Mouse (Mus musculus): ENCODE data around the gene Flnc. TPM values are rescaled to one million over a fixed set of nuclear protein-coding genes. Genes with fewer than 3 reads are reported as not detected.

The Flnc gene
- polyA plus RNA-seq, 1 experiment from 2014 or later: 10.1 TPM

DNA sequence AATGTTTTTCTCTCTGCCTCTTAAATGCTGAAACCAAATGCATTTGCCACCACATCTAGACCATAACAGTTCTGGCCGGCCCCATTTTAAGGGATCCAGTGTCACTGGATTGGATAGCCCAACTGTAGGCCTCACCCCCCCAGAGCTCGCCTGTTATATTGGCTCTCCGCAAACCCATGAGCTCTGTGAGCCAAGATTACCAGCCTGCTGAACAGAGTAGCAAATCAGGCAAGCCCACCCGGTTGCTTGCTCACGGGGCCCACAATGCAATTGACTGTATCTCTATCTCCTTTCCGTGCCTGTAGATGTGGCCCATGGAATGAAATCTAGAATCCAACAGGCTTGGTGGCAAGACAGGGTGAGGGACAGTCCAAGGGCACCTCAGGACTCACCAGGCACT is 67.8 kb downstream of the Flnc start:
- DNase-seq: no peak
- Histone ChIP-seq H3K4me3 (ENCODE audit: low read depth, low read length) (no peak overlapping the region), H3K4me1 (ENCODE audit: insufficient read depth) (no peaks in the 10 kb centered on the region), H3K4me2 (no peak overlapping the region), H3K27me3 (ENCODE audit: insufficient read depth, low read length) (peaks cover 8% of the 10 kb centered on the region; the same call in 1 of the 2 replicates), H3K9me3 (ENCODE audit: low read depth, low read length) (no peaks in the 10 kb centered on the region), H3K36me3 (ENCODE audit: insufficient read depth) (peaks cover 11% of the 10 kb centered on the region; the same call in 1 of the 2 replicates), H3K27ac (ENCODE audit: low read depth) (no peak overlapping the region), H3K9ac (no peak overlapping the region)
- no peak for TF ChIP-seq CTCF (IDR thresholded peaks at IDR 0.05; ENCODE audit: low read depth)
- 89% methylated on average over 6 of the region's 6 CpGs for WGBS
- no peak for ATAC-seq (ENCODE audit: insufficient read depth)

DNA sequence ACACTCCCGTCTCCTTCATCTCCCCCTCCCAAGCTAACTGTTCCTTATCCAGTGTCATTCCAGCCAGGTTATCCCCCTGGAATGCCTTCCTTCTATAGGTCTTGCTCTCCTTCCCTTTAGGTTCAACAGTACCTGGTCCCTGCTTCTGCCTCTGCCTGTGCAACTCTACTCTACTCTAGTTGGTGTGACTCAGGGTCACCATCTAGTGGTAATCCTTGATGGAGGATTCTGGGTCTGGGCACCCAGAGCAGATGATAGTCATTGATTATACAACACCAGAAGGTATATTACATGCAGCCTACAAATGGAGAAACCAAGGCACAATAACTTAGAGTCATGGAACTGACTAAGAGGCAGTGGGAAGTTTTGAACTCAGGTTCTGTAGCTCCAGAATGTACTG is 68.5 kb downstream of the Flnc start:
- no peak for DNase-seq
- H3K4me1 ChIP-seq (ENCODE audit: insufficient read depth): no peaks in the 10 kb centered on the region
- no peak overlapping the region for H3K27ac ChIP-seq (ENCODE audit: low read depth)
- peaks cover 11% of the 10 kb centered on the region; the same call in 1 of the 2 replicates for H3K36me3 ChIP-seq (ENCODE audit: insufficient read depth)
- H3K4me2 ChIP-seq: no peak overlapping the region
- no peaks in the 10 kb centered on the region for H3K9me3 ChIP-seq (ENCODE audit: low read depth, low read length)
- TF ChIP-seq CTCF (IDR thresholded peaks at IDR 0.05; ENCODE audit: low read depth): peak; percentile 30; the same call in 1 of the 2 replicates
- no peak overlapping the region for H3K9ac ChIP-seq
- WGBS: 74% methylated on average over 1 of the region's 1 CpGs
- 0 out of 2 replicates have a peak, but pooled peaks cover 2% of the 10 kb centered on the region for H3K27me3 ChIP-seq (ENCODE audit: insufficient read depth, low read length)
- ATAC-seq (ENCODE audit: insufficient read depth): no peak
- H3K4me3 ChIP-seq (ENCODE audit: low read depth, low read length): no peak overlapping the region

DNA sequence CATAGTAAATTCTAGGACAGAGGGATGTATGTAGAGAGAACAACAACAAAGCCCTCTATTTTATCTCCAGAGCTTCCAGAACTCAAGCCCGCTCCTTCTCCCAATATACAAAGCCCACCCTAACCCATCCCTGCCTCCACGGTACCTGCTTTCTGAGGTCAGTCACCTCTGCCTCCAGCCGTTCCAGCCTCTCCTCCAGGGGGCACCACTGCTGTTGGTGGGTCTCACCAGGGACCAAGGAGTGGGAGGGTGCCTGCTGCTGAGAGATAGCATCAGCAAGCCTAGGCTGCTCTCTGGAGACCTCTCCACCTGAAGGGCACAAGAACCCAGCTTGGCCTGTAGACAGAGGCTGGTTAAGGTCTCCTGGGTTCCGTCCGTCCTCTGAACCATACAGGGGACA is 72.4 kb downstream of the Flnc start:
- no peak for ATAC-seq (ENCODE audit: insufficient read depth)
- no peaks in the 10 kb centered on the region for H3K27me3 ChIP-seq (ENCODE audit: insufficient read depth, low read length)
- H3K4me3 ChIP-seq (ENCODE audit: low read depth, low read length): no peak overlapping the region
- no peak overlapping the region for H3K4me2 ChIP-seq
- 82% methylated on average over 5 of the region's 5 CpGs for WGBS
- no peak overlapping the region for H3K27ac ChIP-seq (ENCODE audit: low read depth)
- no peak for DNase-seq
- no peaks in the 10 kb centered on the region for H3K9me3 ChIP-seq (ENCODE audit: low read depth, low read length)
- H3K4me1 ChIP-seq (ENCODE audit: insufficient read depth): no peaks in the 10 kb centered on the region; the same call in 1 of the 2 replicates
- peaks cover 3% of the 10 kb centered on the region; the same call in 1 of the 2 replicates for H3K36me3 ChIP-seq (ENCODE audit: insufficient read depth)
- no peak overlapping the region for H3K9ac ChIP-seq
- TF ChIP-seq CTCF (IDR thresholded peaks at IDR 0.05; ENCODE audit: low read depth): 0 out of 2 replicates have a peak, but pooled peaks have one; percentile 11

DNA sequence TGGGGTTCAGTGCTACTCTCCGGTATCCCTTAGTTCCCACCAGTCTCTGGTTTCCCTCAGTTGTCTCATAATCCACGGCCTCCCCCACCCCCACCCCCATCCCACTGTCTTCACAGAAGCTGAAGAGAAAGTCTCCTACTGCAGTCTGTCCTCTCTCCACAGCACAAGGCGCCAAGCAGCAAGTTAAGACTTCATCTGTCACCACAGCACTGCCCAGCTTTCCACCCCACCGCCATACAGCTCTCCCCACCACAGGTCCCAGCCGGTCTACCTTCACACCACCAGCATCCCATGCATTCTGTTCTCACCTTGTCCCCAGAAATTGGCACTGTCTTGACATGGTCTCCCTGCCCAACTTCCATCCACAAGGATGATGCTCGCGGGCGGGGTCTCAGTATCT is 73.8 kb downstream of the Flnc start:
- H3K4me1 ChIP-seq (ENCODE audit: insufficient read depth): no peaks in the 10 kb centered on the region; the same call in 1 of the 2 replicates
- H3K27me3 ChIP-seq (ENCODE audit: insufficient read depth, low read length): no peaks in the 10 kb centered on the region
- peaks cover 3% of the 10 kb centered on the region; the same call in 1 of the 2 replicates for H3K36me3 ChIP-seq (ENCODE audit: insufficient read depth)
- no peak for TF ChIP-seq CTCF (IDR thresholded peaks at IDR 0.05; ENCODE audit: low read depth)
- H3K9me3 ChIP-seq (ENCODE audit: low read depth, low read length): no peaks in the 10 kb centered on the region
- no peak overlapping the region for H3K27ac ChIP-seq (ENCODE audit: low read depth)
- H3K9ac ChIP-seq: peak overlapping the region; percentile 59
- WGBS: 20% methylated on average over 8 of the region's 8 CpGs
- peak overlapping the region; percentile 66 for H3K4me2 ChIP-seq
- DNase-seq: no peak
- ATAC-seq (ENCODE audit: insufficient read depth): peak; percentile 5; the same call in 1 of the 2 replicates
- peak overlapping the region; percentile 62 for H3K4me3 ChIP-seq (ENCODE audit: low read depth, low read length)

- DNase-seq (peak; percentile 72), ATAC-seq (ENCODE audit: insufficient read depth) (peak; percentile 81)
- WGBS: under 1% methylated on average over 41 of the region's 47 CpGs
- Histone ChIP-seq H3K4me3 (ENCODE audit: low read depth, low read length) (peak within 1 kb of the TSS; percentile 62), H3K4me2 (peak within 1 kb of the TSS; percentile 66), H3K36me3 (ENCODE audit: insufficient read depth) (peaks cover 3% of the 10 kb centered on the region; the same call in 1 of the 2 replicates), H3K9ac (peak within 1 kb of the TSS; percentile 59), H3K27me3 (ENCODE audit: insufficient read depth, low read length) (no peaks in the 10 kb centered on the region), H3K27ac (ENCODE audit: low read depth) (no peak within 1 kb of the TSS), H3K9me3 (ENCODE audit: low read depth, low read length) (no peaks in the 10 kb centered on the region), H3K4me1 (ENCODE audit: insufficient read depth) (no peaks in the 10 kb centered on the region; the same call in 1 of the 2 replicates)
- no peak for TF ChIP-seq CTCF (IDR thresholded peaks at IDR 0.05; ENCODE audit: low read depth)
Observed at GRCm38 (mm10) chr6:29507447-29508309, 74.6 kb downstream of the Flnc start, which contains the start of gene Kcp. Gene Kcp, minus strand, starts transcription at chr6:29507952.

- H3K36me3 ChIP-seq (ENCODE audit: insufficient read depth): 0 out of 2 replicates have a peak, but pooled peaks cover under 1% of the 10 kb centered on the region
- no peaks in the 10 kb centered on the region for H3K27me3 ChIP-seq (ENCODE audit: insufficient read depth, low read length)
- no peak overlapping the region for H3K27ac ChIP-seq (ENCODE audit: low read depth)
- DNase-seq: peak; percentile 26
- 42% methylated on average over 2 of the region's 2 CpGs for WGBS
- no peak for TF ChIP-seq CTCF (IDR thresholded peaks at IDR 0.05; ENCODE audit: low read depth)
- no peaks in the 10 kb centered on the region; the same call in 1 of the 2 replicates for H3K4me1 ChIP-seq (ENCODE audit: insufficient read depth)
- H3K4me3 ChIP-seq (ENCODE audit: low read depth, low read length): no peak overlapping the region
- no peak overlapping the region for H3K4me2 ChIP-seq
- H3K9me3 ChIP-seq (ENCODE audit: low read depth, low read length): no peaks in the 10 kb centered on the region
- ATAC-seq (ENCODE audit: insufficient read depth): no peak
- no peak overlapping the region for H3K9ac ChIP-seq
Observed at GRCm38 (mm10) chr6:29509086-29509485, 76.0 kb downstream of the Flnc start.

Small RNA genes within 50 kb of the gene (microRNA-seq; reads per million reads assigned to microRNA genes)
- gene Gm26220 (ENCODE audit: borderline number of aligned reads): not detected
- gene Gm44354 (ENCODE audit: borderline number of aligned reads): not detected

Other genes with a start within 250 kb of the Flnc start
- 49.3 and 51.6 TPM in 2 replicates for gene Impdh1, start 216.9 kb upstream of the Flnc start, polyA plus RNA-seq (2014; fragmentation: Nextera tagmentation; extraction: Ambion mirVana)
- gene Hilpda, start 160.8 kb upstream of the Flnc start, polyA plus RNA-seq (2014; fragmentation: Nextera tagmentation; extraction: Ambion mirVana): 40.4 and 40.5 TPM in 2 replicates
- 0.42 and 0.47 TPM in 2 replicates for gene Fam71f2, start 153.7 kb upstream of the Flnc start, polyA plus RNA-seq (2014; fragmentation: Nextera tagmentation; extraction: Ambion mirVana)
- 0.19 TPM in 1 of 2 replicates, not detected in the other for gene Fam71f1, start 114.1 kb upstream of the Flnc start, polyA plus RNA-seq (2014; fragmentation: Nextera tagmentation; extraction: Ambion mirVana)
- 451 and 469 TPM in 2 replicates for gene Calu, start 85.2 kb upstream of the Flnc start, polyA plus RNA-seq (2014; fragmentation: Nextera tagmentation; extraction: Ambion mirVana)
- gene Opn1sw, start 44.8 kb upstream of the Flnc start, polyA plus RNA-seq (2014; fragmentation: Nextera tagmentation; extraction: Ambion mirVana): 0.61 and 0.84 TPM in 2 replicates
- 15.3 and 15.8 TPM in 2 replicates for gene Ccdc136, start 36.9 kb upstream of the Flnc start, polyA plus RNA-seq (2014; fragmentation: Nextera tagmentation; extraction: Ambion mirVana)
- gene Atp6v1f, start 34.5 kb downstream of the Flnc start, polyA plus RNA-seq (2014; fragmentation: Nextera tagmentation; extraction: Ambion mirVana): 182 and 184 TPM in 2 replicates
- gene Atp6v1fnb, start 38.2 kb downstream of the Flnc start, polyA plus RNA-seq (2014; fragmentation: Nextera tagmentation; extraction: Ambion mirVana): not detected in 2 replicates
- 17.3 and 22.0 TPM in 2 replicates for gene Kcp, start 74.7 kb downstream of the Flnc start, polyA plus RNA-seq (2014; fragmentation: Nextera tagmentation; extraction: Ambion mirVana)
- 3.7 and 4.2 TPM in 2 replicates for gene Irf5, start 93.4 kb downstream of the Flnc start, polyA plus RNA-seq (2014; fragmentation: Nextera tagmentation; extraction: Ambion mirVana)
- gene Tnpo3, start 176.6 kb downstream of the Flnc start, polyA plus RNA-seq (2014; fragmentation: Nextera tagmentation; extraction: Ambion mirVana): 96.1 and 99.3 TPM in 2 replicates

All from lung, embryonic 14.5 days (tissue).